Mouse (Mus musculus) midbrain, embryonic 16.5 days (tissue): ENCODE results near the gene 4930512M02Rik. TPM values are rescaled to one million over a fixed set of nuclear protein-coding genes. Genes with fewer than 3 reads are reported as not detected.
"Not testable (repeated sequence)": the region's sequence is repeated elsewhere in the genome, so short reads cannot be mapped to it uniquely, and the experiment has no call there.

ENCODE experiments used
- ATAC-seq: fragments of 200-750 bp; cut with Nextera tagmentation; 2 replicates; pipeline ENCODE4 v1.8.0; 2017; ENCODE audit warnings: moderate TSS enrichment
- H3K27ac ChIP-seq: fragments of 300-500 bp; sonication (generic); 2 replicates; pipeline ENCODE4 v1.5.1; 2014; ENCODE audit warnings: mild to moderate bottlenecking, low read length, mixed read lengths
- H3K27me3 ChIP-seq: fragments of 300-500 bp; sonication (generic); 2 replicates; pipeline ENCODE4 v1.6.1; 2014; ENCODE audit warnings: low read depth, low read length, mixed read lengths; ENCODE audit not compliant: control insufficient read depth, insufficient read depth
- H3K36me3 ChIP-seq: fragments of 300-500 bp; sonication (generic); 2 replicates; pipeline ENCODE4 v1.6.1; 2014; ENCODE audit warnings: mild to moderate bottlenecking, low read length, moderate library complexity, mixed read lengths; ENCODE audit not compliant: control insufficient read depth, insufficient read depth
- H3K4me1 ChIP-seq: fragments of 300-500 bp; sonication (generic); 2 replicates; pipeline ENCODE4 v1.6.1; 2014; ENCODE audit warnings: mild to moderate bottlenecking, low read length, mixed read lengths; ENCODE audit not compliant: control insufficient read depth, insufficient read depth
- H3K4me2 ChIP-seq: fragments of 300-500 bp; sonication (generic); 2 replicates; pipeline ENCODE4 v1.6.1; 2014; ENCODE audit warnings: mild to moderate bottlenecking, low read length, mixed read lengths
- H3K4me3 ChIP-seq: fragments of 300-500 bp; sonication (generic); 2 replicates; pipeline ENCODE4 v1.5.1; 2014; ENCODE audit warnings: low read depth, mild to moderate bottlenecking, low read length, moderate library complexity, mixed read lengths
- H3K9ac ChIP-seq: fragments of 300-500 bp; sonication (generic); 2 replicates; pipeline ENCODE4 v1.6.1; 2014; ENCODE audit warnings: low read depth, low read length, mixed read lengths
- H3K9me3 ChIP-seq: fragments of 300-500 bp; sonication (generic); replicated peaks from 2 replicates; pipeline ENCODE4 v1.6.1; 2014; ENCODE audit warnings: mild to moderate bottlenecking, low read length, mixed read lengths; ENCODE audit not compliant: control insufficient read depth, poor library complexity, severe bottlenecking
- WGBS: fragments of 180-500 bp; shearing (Covaris S2); extraction: QIAGEN DNeasy Blood & Tissue Kit; methylation state at CpG from one replicate; pipeline ENCODE4 v1.1.7; 2014; 5-methylcytosine and 5-hydroxymethylcytosine counted together
- polyA plus RNA-seq: library from polyadenylated mRNA; unstranded; fragments of >200 nt; fragmentation: Nextera tagmentation; extraction: Ambion mirVana; gene quantifications from 2 replicates; pipeline ENCODE4 v1.2.1, GENCODE M21; 2015

4930512M02Rik gene
- not detected in 2 replicates for polyA plus RNA-seq

GRCm38 (mm10) chr11:11627735-11628134, at the start of gene 4930512M02Rik:
TSS of gene 4930512M02Rik (minus strand) at chr11:11627835.
- not testable (repeated sequence) for H3K36me3 ChIP-seq, H3K9ac ChIP-seq, H3K27me3 ChIP-seq, H3K9me3 ChIP-seq, ATAC-seq, H3K4me2 ChIP-seq, H3K4me1 ChIP-seq, H3K27ac ChIP-seq, H3K4me3 ChIP-seq
- WGBS = 87% methylated on average over 1 of the region's 4 CpGs

- 71% methylated on average over 7 of the region's 7 CpGs for WGBS
These were observed 49.5 kb upstream of the 4930512M02Rik start for GRCm38 (mm10) chr11:11677165-11677564.

GRCm38 (mm10) chr11:11676068-11676741, 48.6 kb upstream of the 4930512M02Rik start:
- ATAC-seq = no peak
- 87% methylated on average over 9 of the region's 9 CpGs for WGBS
- Histone ChIP-seq H3K9me3 (no peaks in the 10 kb centered on the region), H3K36me3 (no peaks in the 10 kb centered on the region), H3K27me3 (no peaks in the 10 kb centered on the region), H3K9ac (no peak overlapping the region), H3K4me2 (no peak overlapping the region), H3K27ac (no peak overlapping the region), H3K4me1 (no peaks in the 10 kb centered on the region), H3K4me3 (no peak overlapping the region)

More at GRCm38 (mm10) chr11:11677165-11677564, 49.5 kb upstream of the 4930512M02Rik start:
- Histone ChIP-seq H3K36me3 (no peaks in the 10 kb centered on the region), H3K9ac (no peak overlapping the region), H3K4me1 (no peaks in the 10 kb centered on the region), H3K27ac (no peak overlapping the region), H3K9me3 (no peaks in the 10 kb centered on the region), H3K4me2 (no peak overlapping the region), H3K4me3 (no peak overlapping the region), H3K27me3 (no peaks in the 10 kb centered on the region)
- peak; percentile 68; the same call in 1 of the 2 replicates for ATAC-seq

- Histone ChIP-seq H3K4me2 (no peak overlapping the region), H3K4me1 (no peaks in the 10 kb centered on the region), H3K4me3 (no peak overlapping the region), H3K27ac (no peak overlapping the region), H3K27me3 (no peaks in the 10 kb centered on the region), H3K36me3 (no peaks in the 10 kb centered on the region), H3K9ac (no peak overlapping the region), H3K9me3 (no peaks in the 10 kb centered on the region)
- ATAC-seq = no peak
These were observed 47.4 kb upstream of the 4930512M02Rik start for GRCm38 (mm10) chr11:11675063-11675462.

- H3K4me3 ChIP-seq = no peak overlapping the region
- no peaks in the 10 kb centered on the region for H3K27me3 ChIP-seq
- H3K36me3 ChIP-seq = no peaks in the 10 kb centered on the region
- no peak for ATAC-seq
- no peaks in the 10 kb centered on the region for H3K4me1 ChIP-seq
- no peak overlapping the region for H3K9ac ChIP-seq
- H3K4me2 ChIP-seq = no peak overlapping the region
- WGBS = 71% methylated on average over 4 of the region's 4 CpGs
- H3K9me3 ChIP-seq = no peaks in the 10 kb centered on the region
- no peak overlapping the region for H3K27ac ChIP-seq
These were observed 45.3 kb upstream of the 4930512M02Rik start for GRCm38 (mm10) chr11:11672974-11673373.

GRCm38 (mm10) chr11:11667922-11668290, 40.3 kb upstream of the 4930512M02Rik start:
- Histone ChIP-seq H3K4me2 (no peak overlapping the region), H3K36me3 (no peaks in the 10 kb centered on the region), H3K27ac (no peak overlapping the region), H3K9me3 (0 out of 2 replicates have a peak, but pooled peaks cover 3% of the 10 kb centered on the region), H3K27me3 (no peaks in the 10 kb centered on the region), H3K4me1 (no peaks in the 10 kb centered on the region), H3K4me3 (no peak overlapping the region), H3K9ac (no peak overlapping the region)
- ATAC-seq = no peak
- 97% methylated on average over 3 of the region's 3 CpGs for WGBS

- Histone ChIP-seq H3K4me2 (no peak overlapping the region), H3K27ac (no peak overlapping the region), H3K9ac (no peak overlapping the region), H3K9me3 (0 out of 2 replicates have a peak, but pooled peaks cover 3% of the 10 kb centered on the region), H3K4me3 (no peak overlapping the region), H3K4me1 (no peaks in the 10 kb centered on the region), H3K27me3 (no peaks in the 10 kb centered on the region), H3K36me3 (no peaks in the 10 kb centered on the region)
- WGBS = 96% methylated on average over 4 of the region's 4 CpGs
- no peak for ATAC-seq
These were observed 39.8 kb upstream of the 4930512M02Rik start for GRCm38 (mm10) chr11:11667254-11667921.

GRCm38 (mm10) chr11:11660651-11661050, 33.0 kb upstream of the 4930512M02Rik start:
- Histone ChIP-seq H3K4me2 (no peak overlapping the region), H3K9ac (no peak overlapping the region), H3K36me3 (no peaks in the 10 kb centered on the region), H3K27ac (no peak overlapping the region), H3K9me3 (no peaks in the 10 kb centered on the region), H3K27me3 (no peaks in the 10 kb centered on the region), H3K4me1 (no peaks in the 10 kb centered on the region), H3K4me3 (no peak overlapping the region)
- no peak for ATAC-seq
- 95% methylated on average over 4 of the region's 4 CpGs for WGBS

- Histone ChIP-seq H3K4me2 (no peak overlapping the region), H3K27ac (no peak overlapping the region), H3K9me3 (no peaks in the 10 kb centered on the region), H3K27me3 (no peaks in the 10 kb centered on the region), H3K36me3 (no peaks in the 10 kb centered on the region), H3K4me3 (no peak overlapping the region), H3K4me1 (no peaks in the 10 kb centered on the region), H3K9ac (no peak overlapping the region)
- no peak for ATAC-seq
- WGBS = 86% methylated on average over 4 of the region's 4 CpGs
These were observed 31.2 kb upstream of the 4930512M02Rik start for GRCm38 (mm10) chr11:11658834-11659233.
